Mouse (Mus musculus): Measurements from ENCODE around the gene Rtca. TPM values are rescaled to one million over a fixed set of nuclear protein-coding genes. Genes with fewer than 3 reads are reported as not detected.

The Rtca gene
- polyA plus RNA-seq, 1 experiment from 2014 or later = 118 TPM

Other genes starting within 250 kb of the Rtca start
- gene Cdc14a, start 84.2 kb downstream of the Rtca start, polyA plus RNA-seq (2014; fragmentation: Nextera tagmentation; extraction: Ambion mirVana) = 18.2 and 19.7 TPM in 2 replicates
- gene Dbt, start 4.9 kb upstream of the Rtca start, polyA plus RNA-seq (2014; fragmentation: Nextera tagmentation; extraction: Ambion mirVana) = 12.5 and 13.0 TPM in 2 replicates
- gene Lrrc39, start 54.8 kb upstream of the Rtca start, polyA plus RNA-seq (2014; fragmentation: Nextera tagmentation; extraction: Ambion mirVana) = 0.65 and 0.99 TPM in 2 replicates
- gene Sass6, start 86.8 kb upstream of the Rtca start, polyA plus RNA-seq (2014; fragmentation: Nextera tagmentation; extraction: Ambion mirVana) = 33.0 and 36.2 TPM in 2 replicates
- 18.8 and 23.4 TPM in 2 replicates for gene Trmt13, start 106.4 kb upstream of the Rtca start, polyA plus RNA-seq (2014; fragmentation: Nextera tagmentation; extraction: Ambion mirVana)
- 79.9 and 81.1 TPM in 2 replicates for gene Mfsd14a, start 154.5 kb upstream of the Rtca start, polyA plus RNA-seq (2014; fragmentation: Nextera tagmentation; extraction: Ambion mirVana)
- not detected in 2 replicates for gene Gm43191, start 173.1 kb upstream of the Rtca start, polyA plus RNA-seq (2014; fragmentation: Nextera tagmentation; extraction: Ambion mirVana)
- gene Slc35a3, start 204.6 kb upstream of the Rtca start, polyA plus RNA-seq (2014; fragmentation: Nextera tagmentation; extraction: Ambion mirVana) = 8.8 and 8.9 TPM in 2 replicates

Data from neural tube, embryonic 11.5 days (tissue).